Mouse (Mus musculus) natural killer cell, adult 2 months (primary cell): ENCODE measurements around the gene Id1.

Source experiments
- DNase-seq, 2 experiments: peaks; one replicate each; pipeline ENCODE4 v3.0.0; 2022; ENCODE audit warnings: low spot score in 2 of 2

Gene Id1

GRCm38 (mm10) chr2:152736090-152736601 is at the start of gene Id1:
Gene Id1 (plus strand): TSS chr2:152736251.
- DNase-seq: peak; percentile 51 to 56

GRCm38 (mm10) chr2:152686399-152686798 is 49.7 kb upstream of the Id1 start:
- no peak for DNase-seq

GRCm38 (mm10) chr2:152686806-152687267 is 49.2 kb upstream of the Id1 start, which contains the start of gene Mcts2:
Gene Mcts2 (plus strand): TSS chr2:152687035.
- no peak for DNase-seq

- DNase-seq: no peak
Measured at GRCm38 (mm10) chr2:152691564-152692217, 44.4 kb upstream of the Id1 start.

GRCm38 (mm10) chr2:152693233-152693632 is 42.8 kb upstream of the Id1 start:
- DNase-seq: peak; percentile 47 to 66

DNA sequence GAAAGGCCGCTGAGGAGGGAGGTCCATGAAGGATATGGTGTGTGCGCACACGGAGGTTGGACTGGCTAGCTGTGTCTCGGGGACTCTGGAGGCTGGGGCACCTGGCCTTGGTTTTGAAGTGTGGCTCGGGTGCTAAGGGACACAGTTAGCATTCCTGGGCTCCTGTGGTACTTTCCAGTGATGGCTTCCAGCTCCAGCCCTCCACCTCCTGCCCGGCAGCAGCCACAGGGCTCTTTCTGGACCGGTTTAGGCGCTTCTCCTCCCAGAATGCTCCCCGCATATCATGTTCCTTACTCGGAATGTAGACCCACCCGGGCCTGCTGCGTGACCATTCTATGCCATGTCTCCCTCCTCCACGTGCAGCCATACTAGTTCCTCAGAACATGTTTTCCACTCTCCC is 42.3 kb upstream of the Id1 start:
- no peak for DNase-seq

DNA sequence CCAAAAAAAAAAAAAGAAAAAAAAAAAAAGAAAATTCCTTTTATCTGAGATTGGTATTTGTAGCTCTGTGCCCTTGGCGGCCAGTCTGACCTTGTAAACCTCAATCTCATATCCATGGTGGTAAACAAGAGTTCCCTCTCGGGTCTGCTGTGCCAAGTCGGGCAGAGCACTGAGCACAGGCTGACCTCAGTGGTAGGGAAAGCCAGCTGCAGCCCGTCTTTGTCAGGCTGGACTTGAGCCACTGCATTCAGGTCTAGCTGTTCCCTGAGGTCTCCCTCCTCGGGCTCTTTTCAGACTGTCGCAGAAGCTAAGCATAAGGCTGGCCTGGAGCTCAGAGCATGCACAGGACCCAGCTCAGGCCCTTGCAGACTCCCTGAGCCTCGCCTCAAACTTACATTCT is 41.3 kb upstream of the Id1 start:
- no peak for DNase-seq

DNA sequence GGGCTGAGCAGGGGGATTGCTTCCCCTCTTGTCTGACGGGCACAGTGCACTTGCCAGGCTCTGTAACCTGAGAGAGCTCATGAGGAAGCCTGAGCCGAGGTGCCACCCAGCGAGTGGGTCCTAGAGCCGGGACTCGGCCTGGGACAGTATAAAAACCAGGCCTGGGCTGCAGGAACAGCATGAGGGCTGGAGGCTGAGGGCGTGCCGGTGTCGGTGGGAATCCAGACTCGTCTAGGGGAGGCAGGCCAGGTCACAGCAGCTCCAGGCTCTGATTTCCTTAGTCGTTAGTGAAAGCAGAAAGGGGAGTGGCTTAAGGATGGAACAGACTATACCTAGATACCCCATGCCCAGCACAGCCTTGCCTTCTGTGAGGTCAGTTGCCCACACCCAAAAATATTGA is 40.0 kb upstream of the Id1 start:
- no peak for DNase-seq

DNA sequence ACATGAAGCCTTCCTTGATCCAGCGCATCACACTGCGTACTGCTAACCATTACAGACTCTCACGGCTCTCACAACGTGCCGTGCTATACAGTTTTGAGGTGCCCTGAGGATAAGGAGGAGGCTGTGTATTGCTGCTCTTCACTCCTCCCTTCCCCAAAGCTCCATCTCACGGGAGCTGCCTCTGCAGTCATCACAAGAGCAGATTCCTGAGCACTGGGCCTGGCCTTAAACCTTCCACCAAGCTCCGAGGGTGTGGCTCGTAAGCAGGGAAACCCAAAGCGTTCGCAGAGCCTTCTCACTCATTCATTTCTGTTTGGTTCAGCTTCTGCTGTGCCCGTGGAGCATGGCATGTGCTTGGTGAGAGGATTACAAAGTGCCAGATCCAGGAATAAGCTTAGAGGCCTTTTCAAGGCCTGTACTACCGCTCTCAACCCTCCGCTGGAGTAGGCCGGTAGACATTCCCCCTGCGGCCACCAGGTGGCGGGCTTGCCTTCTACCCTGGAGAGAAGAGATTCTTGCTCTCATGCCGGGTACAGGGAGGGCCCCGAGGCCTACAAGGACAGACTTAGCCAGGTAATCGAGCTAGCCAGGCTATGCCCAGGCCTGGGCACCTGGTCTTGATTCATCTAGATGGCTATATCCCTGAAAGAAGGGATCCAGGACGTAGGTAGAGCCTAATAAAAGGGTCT is 39.4 kb upstream of the Id1 start:
- DNase-seq: peak; percentile 77 to 88

- DNase-seq: no peak
Measured at GRCm38 (mm10) chr2:152700138-152700537, 35.9 kb upstream of the Id1 start.

DNA sequence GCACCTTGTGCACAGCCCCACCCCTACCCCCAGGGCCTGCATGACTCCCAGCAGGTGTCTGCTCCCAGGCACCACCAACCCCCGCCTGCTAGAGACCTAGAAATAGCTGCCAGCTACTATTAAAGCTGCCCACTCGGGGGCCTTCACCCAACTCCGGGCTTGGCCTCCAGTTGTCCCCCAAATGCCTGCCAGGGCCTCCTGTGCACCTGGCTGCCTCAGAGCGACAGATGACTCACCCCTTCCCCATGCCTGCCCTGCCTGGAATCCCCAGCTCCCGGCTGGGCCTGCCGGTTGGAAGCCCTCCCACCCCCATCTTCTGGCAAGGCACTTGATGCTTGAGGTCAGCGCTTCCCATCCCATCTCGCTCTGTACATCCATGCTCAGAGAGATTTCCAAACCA is 35.3 kb upstream of the Id1 start:
- DNase-seq: no peak

- no peak for DNase-seq
Measured at GRCm38 (mm10) chr2:152703596-152704255, 32.3 kb upstream of the Id1 start.

DNA sequence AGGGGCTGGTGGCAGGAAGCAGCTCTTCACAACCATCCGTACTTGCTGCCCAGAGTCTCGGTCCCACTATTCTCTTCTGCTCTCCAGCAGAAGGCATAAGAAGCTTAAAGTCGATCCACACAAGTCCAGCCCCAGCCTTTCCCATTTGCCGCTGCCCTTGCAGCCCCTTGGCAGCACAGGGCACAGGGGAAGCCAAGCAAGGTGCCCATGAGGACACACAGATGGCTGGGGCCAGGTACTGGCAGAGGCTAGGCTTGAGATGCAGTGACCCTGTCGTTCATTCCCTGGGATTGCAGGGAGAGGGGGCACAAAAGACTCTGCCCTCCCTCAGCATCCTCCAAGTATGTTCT is 31.8 kb upstream of the Id1 start:
- DNase-seq: no peak

DNA sequence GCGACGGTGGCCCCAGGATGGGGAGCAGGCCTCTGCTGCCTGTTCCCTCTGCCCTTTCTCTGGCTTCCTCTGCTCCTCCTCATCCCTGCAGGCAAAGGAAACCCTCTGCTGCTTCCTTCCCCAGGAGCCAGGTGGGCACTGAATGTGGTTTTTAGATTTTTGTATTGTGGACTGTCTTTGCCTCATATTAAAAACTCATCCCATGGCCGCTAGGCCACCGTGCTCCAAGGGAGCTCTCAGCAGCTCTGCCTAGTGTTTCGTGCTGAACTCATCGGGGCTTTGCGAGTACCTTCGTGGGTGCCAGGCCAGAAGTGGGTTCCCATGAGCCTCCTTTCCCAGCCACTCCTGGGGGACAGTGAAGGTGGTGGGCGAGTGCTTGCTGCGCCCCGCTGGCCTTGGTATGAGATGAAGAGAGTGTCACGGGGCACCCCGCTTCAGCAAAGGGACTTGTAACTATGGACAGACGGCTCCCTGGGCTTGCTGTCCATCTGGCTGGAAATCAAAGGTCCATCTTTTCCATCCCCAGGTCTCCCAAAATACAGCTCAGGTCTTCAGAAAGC is 31.2 kb upstream of the Id1 start:
- DNase-seq: no peak

GRCm38 (mm10) chr2:152705993-152706571 is 30.0 kb upstream of the Id1 start:
- DNase-seq: no peak

DNA sequence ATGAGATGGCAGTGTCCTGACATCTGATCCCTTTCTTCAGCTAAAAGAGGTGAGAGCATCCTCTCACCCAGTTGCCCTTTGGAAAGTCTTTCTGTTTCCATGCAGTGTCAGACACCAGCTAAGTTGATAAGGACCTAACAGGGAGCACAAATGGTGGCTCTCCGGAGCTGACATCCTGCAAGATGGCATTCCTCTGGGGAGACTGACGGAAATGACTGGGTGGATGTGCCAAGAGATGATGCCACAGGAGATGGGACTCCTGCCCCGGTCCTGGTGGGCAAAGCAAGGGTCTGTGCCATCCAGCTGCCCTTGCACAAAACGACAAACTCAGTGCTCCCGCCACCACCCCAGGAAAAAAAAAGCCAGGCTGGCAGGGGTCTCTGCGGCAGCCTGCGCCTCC is 28.9 kb upstream of the Id1 start:
- no peak for DNase-seq

DNA sequence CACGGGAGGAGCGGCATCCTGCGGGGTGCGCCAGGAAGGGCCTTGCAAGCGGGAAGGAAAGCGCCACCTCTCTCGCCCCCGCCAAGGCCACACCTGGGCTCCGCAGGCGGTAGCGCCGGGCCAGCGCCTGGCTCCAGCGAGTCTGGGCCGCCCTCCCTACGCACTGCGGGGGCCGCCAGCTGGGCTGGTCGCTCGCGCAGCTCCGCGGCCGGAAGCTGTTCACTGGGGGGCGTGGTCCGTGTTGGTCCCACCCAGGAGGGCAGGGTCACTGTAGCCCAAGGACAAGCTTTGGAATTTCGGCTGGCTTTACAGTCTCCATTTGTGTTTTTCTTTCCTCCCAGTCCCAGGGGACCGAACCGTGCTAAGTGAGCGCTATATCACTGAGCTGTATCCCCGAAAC is 28.4 kb upstream of the Id1 start:
- no peak for DNase-seq

DNA sequence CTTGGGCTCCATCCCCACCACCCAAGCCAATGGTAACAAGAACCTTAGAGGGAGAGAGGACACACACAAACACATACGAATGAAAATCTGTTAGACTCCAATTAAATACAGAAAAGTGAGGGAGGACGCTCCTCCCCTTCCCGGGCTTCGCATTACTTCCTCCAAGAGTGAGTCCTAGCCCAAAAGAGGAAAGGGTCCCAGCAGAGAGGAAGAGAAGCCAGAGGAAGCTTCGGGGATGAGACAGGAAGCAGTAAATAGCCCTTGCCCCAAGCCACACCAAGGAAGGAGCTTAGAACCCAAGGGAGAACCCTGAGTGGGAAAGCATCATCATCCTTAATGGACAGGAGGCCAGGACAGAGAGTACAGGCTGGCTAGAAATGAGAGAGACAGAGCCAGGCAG is 27.0 kb upstream of the Id1 start:
- DNase-seq: no peak

GRCm38 (mm10) chr2:152716241-152716772 is 19.7 kb upstream of the Id1 start:
- no peak for DNase-seq

GRCm38 (mm10) chr2:152717652-152718051 is 18.4 kb upstream of the Id1 start:
- no peak for DNase-seq

DNA sequence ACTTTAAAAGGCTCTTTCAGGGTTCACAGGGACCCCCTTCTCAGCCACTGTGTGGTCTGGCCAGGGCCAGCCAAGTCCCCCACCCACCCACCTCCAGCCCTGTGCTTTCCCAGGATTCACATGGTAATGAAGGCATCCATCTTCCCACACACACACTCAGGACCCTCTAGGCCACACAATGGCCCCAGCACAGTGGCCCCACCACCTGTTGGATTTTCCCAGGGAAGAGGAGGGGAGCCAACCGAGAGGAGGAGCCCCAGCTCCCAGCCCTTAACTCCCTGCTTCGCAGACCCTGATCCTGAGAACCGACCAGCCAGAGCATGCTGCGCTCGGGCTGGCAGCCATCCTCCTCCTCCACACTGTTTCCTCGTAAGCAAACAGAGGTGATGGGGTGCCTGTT is 18.0 kb upstream of the Id1 start:
- DNase-seq: no peak
